Mouse (Mus musculus) stomach, embryonic 14.5 days (tissue): ENCODE measurements around the gene Mrpl38. TPM values are rescaled to one million over a fixed set of nuclear protein-coding genes. Genes with fewer than 3 reads are reported as not detected.
A peak's percentile ranks its signal among the peaks of the same experiment; 100 is the strongest.
"Not testable (repeated sequence)": the region's sequence is repeated elsewhere in the genome, so short reads cannot be mapped to it uniquely, and the experiment has no call there.

Experiments
- ATAC-seq: fragments of 200-750 bp; cut with Nextera tagmentation; 2 replicates; pipeline ENCODE4 v1.8.0; 2017; ENCODE audit warnings: low read depth, moderate TSS enrichment; ENCODE audit not compliant: insufficient number of reproducible peaks, insufficient read depth, low FRiP score
- H3K27ac ChIP-seq: fragments of 300-500 bp; sonication (generic); 2 replicates; pipeline ENCODE4 v1.5.1; 2014; ENCODE audit warnings: mild to moderate bottlenecking, low read length, moderate library complexity, mixed read lengths
- H3K27me3 ChIP-seq: fragments of 300-500 bp; sonication (generic); 2 replicates; pipeline ENCODE4 v1.6.1; 2014; ENCODE audit warnings: low read length, control low read depth, mixed read lengths; ENCODE audit not compliant: control insufficient read depth, insufficient read depth
- H3K36me3 ChIP-seq: fragments of 300-500 bp; sonication (generic); 2 replicates; pipeline ENCODE4 v1.6.1; 2014; ENCODE audit warnings: mild to moderate bottlenecking, control low read depth, low read length, moderate library complexity, mixed read lengths; ENCODE audit not compliant: control insufficient read depth, insufficient read depth
- H3K4me1 ChIP-seq: fragments of 300-500 bp; sonication (generic); 2 replicates; pipeline ENCODE4 v1.6.1; 2014; ENCODE audit warnings: low read length, control low read depth, mixed read lengths; ENCODE audit not compliant: control insufficient read depth, insufficient read depth
- H3K4me2 ChIP-seq: fragments of 300-500 bp; sonication (generic); replicated peaks from 2 replicates; pipeline ENCODE4 v1.6.1; 2014; ENCODE audit warnings: low read depth, low read length, control low read depth
- H3K4me3 ChIP-seq: fragments of 300-500 bp; sonication (generic); 2 replicates; pipeline ENCODE4 v1.5.1; 2014; ENCODE audit warnings: low read depth, low read length, control low read depth
- H3K9ac ChIP-seq: fragments of 300-500 bp; sonication (generic); replicated peaks from 2 replicates; pipeline ENCODE4 v1.6.1; 2014; ENCODE audit warnings: low read depth, mild to moderate bottlenecking, control low read depth, low read length, moderate library complexity, mixed read lengths
- H3K9me3 ChIP-seq: fragments of 300-500 bp; sonication (generic); 2 replicates; pipeline ENCODE4 v1.6.1; 2016; ENCODE audit warnings: low read depth, low read length, control low read depth; ENCODE audit not compliant: control insufficient read depth
- WGBS: fragments of 180-500 bp; shearing (Covaris S2); extraction: QIAGEN DNeasy Blood & Tissue Kit; methylation state at CpG from one replicate; pipeline ENCODE4 v1.1.7; 2014; 5-methylcytosine and 5-hydroxymethylcytosine counted together
- polyA plus RNA-seq: library from polyadenylated mRNA; unstranded; fragments of >200 nt; fragmentation: Nextera tagmentation; extraction: Ambion mirVana; gene quantifications from 2 replicates; pipeline ENCODE4 v1.2.1, GENCODE M21; 2014

Mrpl38 gene
- polyA plus RNA-seq, 1 experiment from 2014 or later: 94.2 TPM

DNA sequence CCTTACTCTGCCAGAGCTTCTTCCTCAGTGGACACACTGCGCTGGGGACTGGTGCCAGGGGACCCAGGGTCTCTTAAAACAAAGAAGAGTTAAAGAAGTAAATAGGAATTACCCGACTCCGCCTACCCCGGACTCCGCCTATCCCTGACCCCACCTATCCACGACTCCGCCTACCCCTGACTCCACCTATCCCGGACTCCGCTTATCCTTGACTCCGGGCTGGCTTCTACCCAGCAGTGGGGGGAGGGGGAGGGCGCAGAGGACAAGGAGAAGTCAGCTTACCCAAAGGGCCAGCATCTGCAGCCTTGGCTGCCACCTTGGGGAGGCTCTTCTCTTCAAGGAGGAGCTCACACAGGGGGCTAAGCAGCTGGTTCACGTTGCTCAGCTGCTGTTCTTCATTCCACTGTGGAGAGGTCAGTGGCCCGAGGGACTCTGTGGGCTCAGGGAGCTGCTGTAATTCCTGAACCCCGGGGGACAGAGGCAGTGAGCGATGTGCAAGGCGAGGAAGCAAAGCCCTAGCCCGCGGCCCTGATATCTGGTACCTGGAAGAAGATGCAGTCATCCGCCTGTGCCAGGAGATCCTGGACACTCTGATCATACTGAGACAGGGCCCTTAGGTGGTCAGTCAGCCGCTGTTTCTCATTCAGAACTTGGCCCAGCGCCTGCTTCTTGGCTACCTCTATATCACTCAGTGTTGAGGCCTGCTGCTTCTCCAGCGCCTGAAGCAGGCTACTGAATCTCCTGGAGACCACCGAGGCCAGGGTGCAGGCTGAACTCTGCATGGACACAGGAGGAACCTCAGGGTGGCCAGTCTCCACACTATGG is 11.3 kb downstream of the Mrpl38 start, which contains the start of gene Trim47:
TSS of gene Trim47 (minus strand) at position 55 of the 825 bp plus-strand sequence.
- no peak within 1 kb of the TSS for H3K9ac ChIP-seq
- WGBS: 28% methylated on average over 23 of the region's 23 CpGs
- H3K36me3 ChIP-seq: peaks cover 11% of the 10 kb centered on the region; the same call in 1 of the 2 replicates
- H3K4me3 ChIP-seq: 0 out of 2 replicates have a peak within 1 kb of the TSS, but pooled peaks have one; percentile 5
- H3K4me1 ChIP-seq: peaks cover 25% of the 10 kb centered on the region
- H3K4me2 ChIP-seq: peak within 1 kb of the TSS; percentile 35
- no peaks in the 10 kb centered on the region for H3K27me3 ChIP-seq
- H3K27ac ChIP-seq: peak within 1 kb of the TSS; percentile 2; the same call in 1 of the 2 replicates
- no peaks in the 10 kb centered on the region; the same call in 1 of the 2 replicates for H3K9me3 ChIP-seq
- peak; percentile 50; the same call in 1 of the 2 replicates for ATAC-seq

DNA sequence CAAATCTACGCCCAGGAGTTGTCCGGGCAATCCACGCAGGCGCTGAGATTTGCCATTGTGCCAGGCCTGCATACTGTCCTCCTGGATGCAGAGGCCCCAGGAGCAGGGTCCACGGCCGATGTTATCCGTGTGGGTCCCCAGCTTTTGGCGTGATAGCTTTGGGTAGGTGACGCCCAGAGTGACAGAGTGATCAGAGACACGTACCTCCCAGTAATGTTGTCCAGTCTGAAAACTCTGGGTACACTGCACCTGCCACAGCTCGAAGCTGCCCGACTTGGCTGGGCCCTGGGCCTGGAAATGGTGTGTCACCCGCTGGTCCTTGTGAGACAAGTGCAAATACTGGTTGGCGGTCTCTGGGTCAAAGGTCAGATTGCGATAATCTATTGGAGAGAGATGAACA is 12.4 kb downstream of the Mrpl38 start:
- Histone ChIP-seq H3K27ac (no peak overlapping the region), H3K9me3 (no peaks in the 10 kb centered on the region; the same call in 1 of the 2 replicates), H3K27me3 (no peaks in the 10 kb centered on the region), H3K4me2 (no peak overlapping the region), H3K9ac (no peak overlapping the region), H3K36me3 (peaks cover 6% of the 10 kb centered on the region; the same call in 1 of the 2 replicates), H3K4me3 (no peak overlapping the region), H3K4me1 (peaks cover 21% of the 10 kb centered on the region)
- ATAC-seq: no peak
- 94% methylated on average over 15 of the region's 15 CpGs for WGBS

DNA sequence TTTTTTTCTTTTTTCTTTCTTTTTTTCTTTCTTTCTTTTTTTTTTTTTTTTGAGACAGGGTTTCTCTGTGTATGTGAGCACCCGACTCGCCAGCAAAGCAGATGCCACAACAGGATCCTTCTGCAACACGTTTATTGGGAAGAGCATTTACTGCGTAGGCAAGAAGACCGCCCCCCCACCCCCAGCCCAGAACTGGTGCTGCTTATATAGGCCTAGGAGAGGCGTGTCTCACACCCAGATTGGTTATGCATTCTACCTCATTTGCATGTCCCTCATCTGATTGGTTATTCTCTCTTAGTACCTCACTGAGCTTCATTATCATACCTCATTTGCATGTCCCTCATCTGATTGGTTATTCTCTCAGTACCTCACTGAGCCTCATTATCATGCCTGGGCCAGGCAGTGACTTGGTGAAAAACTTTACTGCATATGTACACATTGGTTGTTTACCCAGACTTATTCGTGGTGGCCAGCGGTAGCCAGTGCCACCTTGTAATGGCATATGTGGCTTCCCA is 16.9 kb downstream of the Mrpl38 start:
- not testable (repeated sequence) for H3K4me2 ChIP-seq, H3K27me3 ChIP-seq, H3K9me3 ChIP-seq, H3K9ac ChIP-seq, H3K4me3 ChIP-seq, H3K36me3 ChIP-seq, H3K4me1 ChIP-seq, H3K27ac ChIP-seq, ATAC-seq
- WGBS: 95% methylated on average over 8 of the region's 8 CpGs

DNA sequence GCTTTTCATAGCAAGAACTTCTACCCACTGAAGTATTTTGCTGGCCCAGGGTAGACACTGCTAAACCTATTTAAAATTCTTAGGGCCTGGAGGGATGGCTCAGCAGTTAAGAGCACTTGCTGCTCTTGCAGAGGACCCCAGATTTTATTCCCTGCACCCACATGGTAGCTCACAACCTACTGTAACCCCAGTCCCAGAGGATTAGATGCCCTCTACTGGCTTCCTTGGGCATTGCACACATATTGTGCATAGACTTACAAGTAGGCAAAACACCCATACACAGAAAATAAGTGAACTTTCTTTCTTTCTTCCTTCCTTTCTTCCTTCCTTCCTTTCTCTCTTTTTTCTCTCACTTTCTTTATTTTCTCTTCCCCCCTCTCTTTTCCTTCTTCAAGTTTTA is 20.8 kb downstream of the Mrpl38 start:
- H3K4me3 ChIP-seq: no peak overlapping the region
- H3K36me3 ChIP-seq: no peaks in the 10 kb centered on the region
- no peak overlapping the region for H3K4me2 ChIP-seq
- H3K27ac ChIP-seq: no peak overlapping the region
- H3K9ac ChIP-seq: no peak overlapping the region
- H3K4me1 ChIP-seq: no peaks in the 10 kb centered on the region
- H3K27me3 ChIP-seq: no peaks in the 10 kb centered on the region
- no peak for ATAC-seq
- H3K9me3 ChIP-seq: no peaks in the 10 kb centered on the region

DNA sequence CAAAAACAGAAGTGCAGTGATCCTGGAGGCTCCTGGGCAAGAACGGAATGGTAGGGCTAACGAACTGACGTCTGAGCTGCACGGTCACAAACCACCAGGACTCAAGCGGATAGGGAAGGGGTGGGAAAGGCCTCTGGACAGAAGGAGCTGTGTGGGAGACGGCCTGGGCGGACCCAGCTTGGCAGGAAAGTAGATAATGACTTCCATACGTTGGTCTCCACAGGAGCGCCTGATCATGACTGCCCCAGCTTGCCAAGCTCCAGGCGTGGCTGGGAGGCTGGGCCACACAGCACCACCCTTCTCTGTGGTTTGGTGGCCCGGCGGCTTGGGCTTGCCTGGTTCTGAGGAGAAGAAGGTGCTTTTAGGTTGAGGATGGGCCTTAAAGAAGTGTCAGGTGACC is 21.4 kb downstream of the Mrpl38 start:
- Histone ChIP-seq H3K9me3 (no peaks in the 10 kb centered on the region), H3K4me2 (no peak overlapping the region), H3K27ac (no peak overlapping the region), H3K4me1 (no peaks in the 10 kb centered on the region), H3K27me3 (no peaks in the 10 kb centered on the region), H3K4me3 (no peak overlapping the region), H3K36me3 (no peaks in the 10 kb centered on the region), H3K9ac (no peak overlapping the region)
- WGBS: 69% methylated on average over 12 of the region's 12 CpGs
- no peak for ATAC-seq

DNA sequence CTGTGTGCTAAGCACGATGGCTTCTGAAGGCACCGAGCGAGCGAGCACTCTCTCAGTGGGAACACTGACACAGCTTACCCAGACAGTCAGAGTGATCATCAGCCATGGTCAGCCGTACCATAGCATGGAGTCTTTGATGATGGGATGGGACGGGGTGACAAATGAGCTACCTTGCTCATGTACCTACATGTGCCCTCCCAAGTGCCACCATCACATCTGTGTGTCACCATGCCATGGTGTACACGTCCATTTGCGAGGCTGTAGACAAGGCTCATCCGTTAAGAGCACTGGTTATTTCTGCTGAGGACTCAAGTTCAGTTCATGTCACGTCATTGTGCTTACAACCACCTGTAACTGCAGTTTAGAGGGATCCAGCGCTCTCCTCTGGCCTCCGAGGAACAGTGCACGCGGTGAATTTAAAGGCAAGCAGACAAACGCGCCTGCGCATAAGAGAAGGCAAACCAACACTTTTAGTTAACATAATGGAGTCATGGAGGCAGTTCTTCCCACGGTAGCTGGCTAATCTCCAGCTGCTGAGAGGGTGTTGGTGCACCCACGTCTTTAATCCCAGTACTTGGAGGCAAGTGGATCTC is 27.0 kb downstream of the Mrpl38 start:
- no peaks in the 10 kb centered on the region for H3K9me3 ChIP-seq
- H3K27ac ChIP-seq: no peak overlapping the region
- no peak overlapping the region for H3K4me3 ChIP-seq
- no peak for ATAC-seq
- WGBS: 88% methylated on average over 19 of the region's 19 CpGs
- no peaks in the 10 kb centered on the region for H3K36me3 ChIP-seq
- H3K27me3 ChIP-seq: peaks cover 17% of the 10 kb centered on the region
- no peak overlapping the region for H3K9ac ChIP-seq
- peaks cover 33% of the 10 kb centered on the region; the same call in 1 of the 2 replicates for H3K4me1 ChIP-seq
- no peak overlapping the region for H3K4me2 ChIP-seq

DNA sequence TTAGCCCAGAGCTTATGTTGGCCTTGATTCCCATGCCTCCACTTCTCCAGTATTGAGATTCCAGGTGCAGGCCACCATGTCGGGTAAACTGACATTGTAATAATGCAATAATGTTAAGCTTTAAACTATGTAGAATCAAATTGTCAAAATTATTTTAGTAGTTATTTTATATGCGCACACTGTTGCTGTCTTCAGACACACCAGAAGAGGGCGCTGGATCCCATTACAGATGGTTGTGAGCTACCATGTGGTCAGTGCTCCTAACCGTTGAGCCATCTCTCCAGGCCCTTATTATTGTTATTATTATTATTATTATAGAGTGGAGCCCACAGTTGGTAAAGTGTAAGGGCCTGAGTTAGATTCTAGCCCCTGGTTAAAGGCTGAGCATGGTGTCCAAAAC is 27.6 kb downstream of the Mrpl38 start:
- H3K4me1 ChIP-seq: peaks cover 39% of the 10 kb centered on the region
- 78% methylated on average over 4 of the region's 4 CpGs for WGBS
- no peaks in the 10 kb centered on the region for H3K36me3 ChIP-seq
- H3K27me3 ChIP-seq: peaks cover 17% of the 10 kb centered on the region
- H3K4me2 ChIP-seq: no peak overlapping the region
- no peaks in the 10 kb centered on the region for H3K9me3 ChIP-seq
- H3K4me3 ChIP-seq: no peak overlapping the region
- ATAC-seq: no peak
- no peak overlapping the region for H3K27ac ChIP-seq
- no peak overlapping the region for H3K9ac ChIP-seq

DNA sequence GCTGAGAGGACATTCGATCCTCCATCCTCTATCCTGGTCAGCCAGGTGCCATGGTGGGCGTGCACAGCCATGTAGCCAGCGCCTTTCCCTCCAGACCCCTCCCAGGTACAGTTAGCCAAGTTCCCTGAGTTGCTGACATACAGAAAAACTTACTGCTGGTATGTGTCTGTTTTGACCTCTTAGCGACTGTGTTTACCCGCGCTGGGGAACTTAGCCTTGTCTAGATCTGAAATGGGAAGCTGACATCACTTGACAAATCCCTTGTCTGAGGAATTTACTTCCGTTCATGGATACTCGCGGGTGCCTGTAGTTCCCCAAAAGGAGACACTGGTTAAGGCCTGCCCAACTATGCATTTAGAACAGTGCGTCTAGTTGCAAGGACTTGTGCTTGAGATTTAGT is 28.1 kb downstream of the Mrpl38 start:
- Histone ChIP-seq H3K27me3 (peaks cover 17% of the 10 kb centered on the region), H3K4me3 (peak overlapping the region; percentile 52), H3K9me3 (no peaks in the 10 kb centered on the region), H3K36me3 (no peaks in the 10 kb centered on the region), H3K4me1 (peaks cover 42% of the 10 kb centered on the region), H3K4me2 (peak overlapping the region; percentile 66), H3K27ac (no peak overlapping the region), H3K9ac (0 out of 2 replicates have a peak overlapping the region, but pooled peaks have one; percentile 36)
- WGBS: 18% methylated on average over 10 of the region's 10 CpGs
- ATAC-seq: no peak
